Mouse (Mus musculus) intestine, embryonic 16.5 days (tissue): ENCODE measurements at regions not wholly inside any gene's neighbourhood (a gene's known extent, or its start where the extent isn't known, plus 50 kb on each side); places are given as distances from the start of the nearest gene placed in this dataset.

Experiments used
- ATAC-seq: fragments of 200-750 bp; cut with Nextera tagmentation; 2 replicates; pipeline ENCODE4 v1.8.0; 2017; ENCODE audit warnings: moderate TSS enrichment, moderate library complexity
- H3K27ac ChIP-seq: fragments of 300-500 bp; sonication (generic); 2 replicates; pipeline ENCODE4 v1.5.1; 2014; ENCODE audit warnings: mild to moderate bottlenecking, low read length
- H3K27me3 ChIP-seq: fragments of 300-500 bp; sonication (generic); replicated peaks from 2 replicates; pipeline ENCODE4 v1.6.1; 2014; ENCODE audit warnings: low read length, control low read depth, mixed read lengths; ENCODE audit not compliant: control insufficient read depth, insufficient read depth
- H3K36me3 ChIP-seq: fragments of 300-500 bp; sonication (generic); 2 replicates; pipeline ENCODE4 v1.6.1; 2014; ENCODE audit warnings: low read length, control low read depth; ENCODE audit not compliant: control insufficient read depth, insufficient read depth
- H3K4me1 ChIP-seq: fragments of 300-500 bp; sonication (generic); 2 replicates; pipeline ENCODE4 v1.6.1; 2014; ENCODE audit warnings: low read length, control low read depth, mixed read lengths; ENCODE audit not compliant: control insufficient read depth, insufficient read depth
- H3K4me2 ChIP-seq: fragments of 300-500 bp; sonication (generic); 2 replicates; pipeline ENCODE4 v1.6.1; 2014; ENCODE audit warnings: low read depth, low read length, control low read depth
- H3K4me3 ChIP-seq: fragments of 300-500 bp; sonication (generic); 2 replicates; pipeline ENCODE4 v1.5.1; 2014; ENCODE audit warnings: mild to moderate bottlenecking, low read length
- H3K9ac ChIP-seq: fragments of 300-500 bp; sonication (generic); 2 replicates; pipeline ENCODE4 v1.6.1; 2014; ENCODE audit warnings: low read depth, low read length
- H3K9me3 ChIP-seq: fragments of 300-500 bp; sonication (generic); 2 replicates; pipeline ENCODE4 v1.6.1; 2016; ENCODE audit warnings: low read length, control low read depth; ENCODE audit not compliant: control insufficient read depth
- WGBS: fragments of 180-500 bp; shearing (Covaris S2); extraction: QIAGEN DNeasy Blood & Tissue Kit; methylation state at CpG from one replicate; pipeline ENCODE4 v1.1.7; 2014; 5-methylcytosine and 5-hydroxymethylcytosine counted together

- Histone ChIP-seq H3K4me2 (no peak overlapping the region), H3K27me3 (no peaks in the 10 kb centered on the region), H3K36me3 (no peaks in the 10 kb centered on the region), H3K4me1 (peaks cover 38% of the 10 kb centered on the region), H3K27ac (0 out of 2 replicates have a peak overlapping the region, but pooled peaks have one; percentile 9), H3K9ac (no peak overlapping the region), H3K9me3 (no peaks in the 10 kb centered on the region), H3K4me3 (no peak overlapping the region)
- no peak for ATAC-seq
- WGBS: 81% methylated on average over 6 of the region's 6 CpGs
Measured at GRCm38 (mm10) chr15:36898326-36898725, 109.2 kb downstream of the Zfp706 start.

- no peak overlapping the region for H3K9ac ChIP-seq
- no peak overlapping the region for H3K27ac ChIP-seq
- 71% methylated on average over 4 of the region's 4 CpGs for WGBS
- H3K4me2 ChIP-seq: no peak overlapping the region
- no peak overlapping the region for H3K4me3 ChIP-seq
- peaks cover 34% of the 10 kb centered on the region for H3K4me1 ChIP-seq
- no peak for ATAC-seq
- H3K27me3 ChIP-seq: no peaks in the 10 kb centered on the region
- no peaks in the 10 kb centered on the region for H3K9me3 ChIP-seq
- no peaks in the 10 kb centered on the region for H3K36me3 ChIP-seq
Measured at GRCm38 (mm10) chr15:36896265-36896664, 111.3 kb downstream of the Zfp706 start.

GRCm38 (mm10) chr15:36895031-36895430, 112.5 kb downstream of the Zfp706 start:
- H3K4me1 ChIP-seq: peaks cover 23% of the 10 kb centered on the region
- no peak overlapping the region for H3K27ac ChIP-seq
- H3K27me3 ChIP-seq: no peaks in the 10 kb centered on the region
- H3K4me3 ChIP-seq: no peak overlapping the region
- no peaks in the 10 kb centered on the region for H3K36me3 ChIP-seq
- H3K9ac ChIP-seq: no peak overlapping the region
- H3K9me3 ChIP-seq: no peaks in the 10 kb centered on the region
- 91% methylated on average over 4 of the region's 4 CpGs for WGBS
- no peak for ATAC-seq
- no peak overlapping the region for H3K4me2 ChIP-seq

GRCm38 (mm10) chr15:36893407-36893969, 114.1 kb downstream of the Zfp706 start:
- ATAC-seq: no peak
- H3K9me3 ChIP-seq: no peaks in the 10 kb centered on the region
- 49% methylated on average over 4 of the region's 4 CpGs for WGBS
- H3K4me2 ChIP-seq: no peak overlapping the region
- H3K27ac ChIP-seq: no peak overlapping the region
- H3K4me3 ChIP-seq: no peak overlapping the region
- no peak overlapping the region for H3K9ac ChIP-seq
- H3K27me3 ChIP-seq: no peaks in the 10 kb centered on the region
- no peaks in the 10 kb centered on the region for H3K36me3 ChIP-seq
- H3K4me1 ChIP-seq: peaks cover 27% of the 10 kb centered on the region

GRCm38 (mm10) chr15:36892576-36893205, 114.9 kb downstream of the Zfp706 start:
- no peaks in the 10 kb centered on the region for H3K9me3 ChIP-seq
- peak overlapping the region; percentile 49 for H3K9ac ChIP-seq
- 12% methylated on average over 15 of the region's 15 CpGs for WGBS
- H3K36me3 ChIP-seq: no peaks in the 10 kb centered on the region
- H3K4me1 ChIP-seq: peaks cover 24% of the 10 kb centered on the region
- H3K27ac ChIP-seq: peak overlapping the region; percentile 31
- peak; percentile 41; the same call in 1 of the 2 replicates for ATAC-seq
- no peaks in the 10 kb centered on the region for H3K27me3 ChIP-seq
- H3K4me3 ChIP-seq: peak overlapping the region; percentile 8
- H3K4me2 ChIP-seq: peak overlapping the region; percentile 32; the same call in 1 of the 2 replicates

- Histone ChIP-seq H3K4me1 (peaks cover 24% of the 10 kb centered on the region), H3K4me3 (no peak overlapping the region), H3K36me3 (no peaks in the 10 kb centered on the region), H3K9me3 (no peaks in the 10 kb centered on the region), H3K27ac (no peak overlapping the region), H3K27me3 (no peaks in the 10 kb centered on the region), H3K9ac (no peak overlapping the region), H3K4me2 (no peak overlapping the region)
- WGBS: 40% methylated on average over 12 of the region's 12 CpGs
- ATAC-seq: no peak
Measured at GRCm38 (mm10) chr15:36891851-36892250, 115.7 kb downstream of the Zfp706 start.

GRCm38 (mm10) chr15:36891296-36891695, 116.3 kb downstream of the Zfp706 start:
- WGBS: 73% methylated on average over 1 of the region's 1 CpGs
- H3K9ac ChIP-seq: no peak overlapping the region
- no peak for ATAC-seq

GRCm38 (mm10) chr15:36889072-36889471, 118.5 kb downstream of the Zfp706 start:
- Histone ChIP-seq H3K27ac (peak overlapping the region; percentile 23; the same call in 1 of the 2 replicates), H3K4me1 (peaks cover 35% of the 10 kb centered on the region), H3K9me3 (no peaks in the 10 kb centered on the region), H3K36me3 (no peaks in the 10 kb centered on the region), H3K27me3 (no peaks in the 10 kb centered on the region), H3K9ac (no peak overlapping the region), H3K4me3 (no peak overlapping the region), H3K4me2 (no peak overlapping the region)
- peak; percentile 38 for ATAC-seq
- 72% methylated on average over 3 of the region's 3 CpGs for WGBS

More at GRCm38 (mm10) chr15:36891296-36891695, 116.3 kb downstream of the Zfp706 start:
- Histone ChIP-seq H3K4me2 (no peak overlapping the region), H3K36me3 (no peaks in the 10 kb centered on the region), H3K27ac (no peak overlapping the region), H3K4me3 (no peak overlapping the region), H3K9me3 (no peaks in the 10 kb centered on the region), H3K4me1 (peaks cover 24% of the 10 kb centered on the region), H3K27me3 (no peaks in the 10 kb centered on the region)

- WGBS: 67% methylated on average over 11 of the region's 11 CpGs
- peaks cover 35% of the 10 kb centered on the region for H3K4me1 ChIP-seq
- H3K27me3 ChIP-seq: no peaks in the 10 kb centered on the region
- 0 out of 2 replicates have a peak overlapping the region, but pooled peaks have one; percentile 23 for H3K27ac ChIP-seq
- H3K9ac ChIP-seq: no peak overlapping the region
- H3K4me3 ChIP-seq: no peak overlapping the region
- no peaks in the 10 kb centered on the region for H3K9me3 ChIP-seq
- H3K36me3 ChIP-seq: no peaks in the 10 kb centered on the region
- ATAC-seq: peak; percentile 25; the same call in 1 of the 2 replicates
- no peak overlapping the region for H3K4me2 ChIP-seq
Measured at GRCm38 (mm10) chr15:36888351-36889069, 119.1 kb downstream of the Zfp706 start.
